Mouse (Mus musculus) hindbrain, embryonic 14.5 days (tissue): ENCODE data around the gene Miox. TPM values are rescaled to one million over a fixed set of nuclear protein-coding genes. Genes with fewer than 3 reads are reported as not detected.

Experiments used
- ATAC-seq: fragments of 200-750 bp; cut with Nextera tagmentation; 2 replicates; pipeline ENCODE4 v1.8.0; 2017; ENCODE audit warnings: moderate number of reproducible peaks, mild to moderate bottlenecking, moderate TSS enrichment, moderate library complexity; ENCODE audit not compliant: low FRiP score
- DNase-seq: peaks from one replicate; pipeline ENCODE4 v3.0.0-alpha.2; 2015; ENCODE audit warnings: low spot score
- H3K27ac ChIP-seq: fragments of 300-500 bp; sonication (generic); 2 replicates; pipeline ENCODE4 v1.5.1; 2014; ENCODE audit warnings: mild to moderate bottlenecking, moderate library complexity
- H3K27me3 ChIP-seq: fragments of 300-500 bp; sonication (generic); 2 replicates; pipeline ENCODE4 v1.6.1; 2014; ENCODE audit warnings: mild to moderate bottlenecking, low read length, mixed read lengths; ENCODE audit not compliant: control insufficient read depth, insufficient read depth
- H3K36me3 ChIP-seq: fragments of 300-500 bp; sonication (generic); replicated peaks from 2 replicates; pipeline ENCODE4 v1.6.1; 2014; ENCODE audit not compliant: control insufficient read depth, insufficient read depth
- H3K4me1 ChIP-seq: fragments of 300-500 bp; sonication (generic); replicated peaks from 2 replicates; pipeline ENCODE4 v1.6.1; 2014; ENCODE audit warnings: antibody characterized with exemption, low read length, mixed read lengths; ENCODE audit not compliant: control insufficient read depth, insufficient read depth
- H3K4me2 ChIP-seq: fragments of 300-500 bp; sonication (generic); replicated peaks from 2 replicates; pipeline ENCODE4 v1.6.1; 2014; ENCODE audit warnings: mild to moderate bottlenecking, moderate library complexity
- H3K4me3 ChIP-seq: fragments of 300-500 bp; sonication (generic); replicated peaks from 2 replicates; pipeline ENCODE4 v1.5.1; 2014; ENCODE audit warnings: mild to moderate bottlenecking, low read length
- H3K9ac ChIP-seq: fragments of 300-500 bp; sonication (generic); 2 replicates; pipeline ENCODE4 v1.6.1; 2014
- H3K9me3 ChIP-seq: fragments of 300-500 bp; sonication (generic); 2 replicates; pipeline ENCODE4 v1.6.1; 2016; ENCODE audit warnings: low read length; ENCODE audit not compliant: control insufficient read depth
- WGBS: fragments of 180-500 bp; shearing (Covaris S2); extraction: QIAGEN DNeasy Blood & Tissue Kit; methylation state at CpG from one replicate; pipeline ENCODE4 v1.1.7; 2014; 5-methylcytosine and 5-hydroxymethylcytosine counted together
- polyA plus RNA-seq: library from polyadenylated mRNA; unstranded; fragments of >200 nt; fragmentation: Nextera tagmentation; extraction: Ambion mirVana; gene quantifications from 2 replicates; pipeline ENCODE4 v1.2.1, GENCODE M21; 2014

Miox gene
- polyA plus RNA-seq: not detected in 2 replicates

- DNase-seq (no peak), ATAC-seq (no peak)
- Histone ChIP-seq H3K4me3 (no peak within 1 kb of the TSS), H3K4me2 (no peak within 1 kb of the TSS), H3K27me3 (no peaks in the 10 kb centered on the region), H3K9me3 (no peaks in the 10 kb centered on the region), H3K27ac (no peak within 1 kb of the TSS), H3K36me3 (no peaks in the 10 kb centered on the region), H3K4me1 (no peaks in the 10 kb centered on the region), H3K9ac (no peak within 1 kb of the TSS)
- 90% methylated on average over 7 of the region's 7 CpGs for WGBS
Measured at GRCm38 (mm10) chr15:89334271-89334670, at the start of gene Miox. Gene Miox (plus strand): TSS chr15:89334398.

DNA sequence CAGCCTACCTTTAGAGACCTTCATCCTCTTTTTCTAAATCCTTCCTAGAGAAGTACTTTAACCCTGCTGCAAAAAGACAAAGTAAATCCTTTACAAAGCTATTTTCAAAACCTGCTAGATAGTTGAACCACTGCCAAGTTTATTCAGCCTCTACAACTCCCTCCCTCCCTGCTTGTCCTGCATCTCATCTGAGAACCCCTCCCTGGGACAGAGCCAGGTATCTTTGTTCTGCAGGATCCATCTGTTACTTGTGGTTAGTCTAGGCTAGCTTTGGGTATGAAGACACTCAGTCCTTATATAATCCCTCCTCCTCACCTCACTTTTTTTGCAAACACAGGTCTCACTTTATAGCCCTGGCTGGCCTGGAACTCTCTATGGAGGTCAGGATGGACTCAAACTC lies 49.2 kb upstream of the Miox start:
- DNase-seq (no peak), ATAC-seq (no peak)
- no peak overlapping the region for H3K4me3 ChIP-seq
- no peaks in the 10 kb centered on the region for H3K9me3 ChIP-seq
- H3K27ac ChIP-seq: no peak overlapping the region
- no peak overlapping the region for H3K4me2 ChIP-seq
- H3K4me1 ChIP-seq: no peaks in the 10 kb centered on the region
- no peak overlapping the region for H3K9ac ChIP-seq
- no peaks in the 10 kb centered on the region for H3K27me3 ChIP-seq
- H3K36me3 ChIP-seq: peaks cover 99% of the 10 kb centered on the region

DNA sequence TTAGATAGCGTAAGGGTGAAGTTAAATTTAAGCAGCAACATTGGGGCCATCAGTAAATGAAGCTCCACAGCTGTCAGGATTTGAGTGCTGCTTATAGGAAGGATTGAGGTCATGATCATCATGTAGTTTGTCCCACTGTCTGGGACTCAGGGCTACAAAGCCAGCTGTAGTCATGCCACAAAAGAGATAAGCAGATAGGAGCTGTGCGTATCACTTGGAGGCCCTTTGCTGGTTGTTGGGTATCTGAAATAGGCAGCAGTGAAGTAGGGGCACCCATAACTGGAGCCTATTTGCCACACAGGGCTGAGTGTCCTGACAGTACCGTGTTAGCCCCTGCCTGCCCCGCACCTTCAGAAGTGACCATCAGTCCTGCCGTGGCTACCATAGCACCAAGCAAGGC lies 48.7 kb upstream of the Miox start:
- DNase-seq: no peak
- Histone ChIP-seq H3K9ac (no peak overlapping the region), H3K9me3 (no peaks in the 10 kb centered on the region), H3K27ac (no peak overlapping the region), H3K4me2 (no peak overlapping the region), H3K36me3 (peaks cover 99% of the 10 kb centered on the region), H3K4me1 (no peaks in the 10 kb centered on the region), H3K27me3 (no peaks in the 10 kb centered on the region), H3K4me3 (no peak overlapping the region)
- WGBS: 91% methylated on average over 5 of the region's 5 CpGs
- ATAC-seq: no peak

DNA sequence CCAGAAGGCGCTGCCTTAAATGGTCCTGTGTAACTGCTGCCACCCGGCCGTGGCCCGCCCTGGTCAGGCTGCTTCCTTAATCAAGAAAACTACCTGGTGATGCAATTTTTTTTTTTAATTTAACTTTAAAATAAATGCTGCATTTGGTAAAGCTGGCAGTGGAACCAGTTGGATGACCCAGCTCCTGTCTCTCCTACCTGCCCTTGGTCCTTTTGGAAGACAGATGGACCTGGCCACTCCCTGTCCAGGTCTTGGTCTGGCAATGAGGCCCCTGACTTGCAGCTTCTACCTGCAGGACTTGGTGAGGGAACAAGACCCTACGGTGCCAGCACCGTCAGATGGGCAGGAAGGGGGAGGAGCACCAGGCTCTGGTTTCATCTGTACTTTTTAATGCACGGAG lies 48.1 kb upstream of the Miox start:
- no peaks in the 10 kb centered on the region for H3K27me3 ChIP-seq
- no peak overlapping the region for H3K4me2 ChIP-seq
- H3K27ac ChIP-seq: no peak overlapping the region
- no peaks in the 10 kb centered on the region for H3K4me1 ChIP-seq
- H3K9me3 ChIP-seq: no peaks in the 10 kb centered on the region
- no peak for DNase-seq
- 92% methylated on average over 7 of the region's 7 CpGs for WGBS
- ATAC-seq: no peak
- peaks cover 98% of the 10 kb centered on the region for H3K36me3 ChIP-seq
- no peak overlapping the region for H3K4me3 ChIP-seq
- H3K9ac ChIP-seq: no peak overlapping the region

GRCm38 (mm10) chr15:89286582-89286981 lies 47.6 kb upstream of the Miox start:
- no peak overlapping the region for H3K27ac ChIP-seq
- peaks cover 97% of the 10 kb centered on the region for H3K36me3 ChIP-seq
- H3K4me1 ChIP-seq: no peaks in the 10 kb centered on the region
- no peaks in the 10 kb centered on the region for H3K9me3 ChIP-seq
- no peak overlapping the region for H3K4me2 ChIP-seq
- H3K4me3 ChIP-seq: no peak overlapping the region
- ATAC-seq: no peak
- DNase-seq: no peak
- 83% methylated on average over 5 of the region's 5 CpGs for WGBS
- no peak overlapping the region for H3K9ac ChIP-seq
- no peaks in the 10 kb centered on the region for H3K27me3 ChIP-seq

GRCm38 (mm10) chr15:89288227-89288767 lies 45.9 kb upstream of the Miox start:
- Histone ChIP-seq H3K4me3 (no peak overlapping the region), H3K36me3 (peaks cover 97% of the 10 kb centered on the region), H3K9me3 (no peaks in the 10 kb centered on the region), H3K27ac (no peak overlapping the region), H3K9ac (no peak overlapping the region), H3K4me2 (no peak overlapping the region), H3K27me3 (no peaks in the 10 kb centered on the region), H3K4me1 (no peaks in the 10 kb centered on the region)
- ATAC-seq: no peak; the same call in 1 of the 2 replicates
- no peak for DNase-seq
- WGBS: 93% methylated on average over 23 of the region's 23 CpGs

- Histone ChIP-seq H3K4me2 (no peak overlapping the region), H3K4me1 (no peaks in the 10 kb centered on the region), H3K27ac (no peak overlapping the region), H3K27me3 (no peaks in the 10 kb centered on the region), H3K4me3 (no peak overlapping the region), H3K9ac (no peak overlapping the region), H3K9me3 (no peaks in the 10 kb centered on the region), H3K36me3 (peaks cover 97% of the 10 kb centered on the region)
- ATAC-seq (no peak), DNase-seq (no peak)
- WGBS: 98% methylated on average over 11 of the region's 11 CpGs
Measured at GRCm38 (mm10) chr15:89289455-89289854, 44.7 kb upstream of the Miox start.

- Histone ChIP-seq H3K4me1 (no peaks in the 10 kb centered on the region), H3K27ac (no peak overlapping the region), H3K4me2 (no peak overlapping the region), H3K4me3 (no peak overlapping the region), H3K9me3 (no peaks in the 10 kb centered on the region), H3K27me3 (no peaks in the 10 kb centered on the region), H3K9ac (no peak overlapping the region), H3K36me3 (peaks cover 98% of the 10 kb centered on the region)
- no peak for ATAC-seq
- 94% methylated on average over 3 of the region's 3 CpGs for WGBS
- no peak for DNase-seq
Measured at GRCm38 (mm10) chr15:89291521-89291920, 42.7 kb upstream of the Miox start.

- DNase-seq: no peak
- no peaks in the 10 kb centered on the region for H3K4me1 ChIP-seq
- H3K9me3 ChIP-seq: no peaks in the 10 kb centered on the region
- H3K27ac ChIP-seq: no peak overlapping the region
- H3K36me3 ChIP-seq: peaks cover 98% of the 10 kb centered on the region
- H3K9ac ChIP-seq: no peak overlapping the region
- ATAC-seq: no peak
- no peaks in the 10 kb centered on the region for H3K27me3 ChIP-seq
- WGBS: 90% methylated on average over 2 of the region's 2 CpGs
- H3K4me3 ChIP-seq: no peak overlapping the region
- no peak overlapping the region for H3K4me2 ChIP-seq
Measured at GRCm38 (mm10) chr15:89292795-89293194, 41.4 kb upstream of the Miox start.

- Histone ChIP-seq H3K9me3 (no peaks in the 10 kb centered on the region), H3K27ac (no peak overlapping the region), H3K4me2 (no peak overlapping the region), H3K36me3 (peaks cover 94% of the 10 kb centered on the region), H3K4me3 (no peak overlapping the region), H3K27me3 (no peaks in the 10 kb centered on the region), H3K9ac (no peak overlapping the region), H3K4me1 (no peaks in the 10 kb centered on the region)
- no peak for ATAC-seq
- DNase-seq: no peak
- WGBS: 94% methylated on average over 10 of the region's 10 CpGs
Measured at GRCm38 (mm10) chr15:89293778-89294177, 40.4 kb upstream of the Miox start.
